Mouse (Mus musculus) left cerebral cortex, adult 2 months (tissue): ENCODE data around the gene Podxl2. TPM values are rescaled to one million over a fixed set of nuclear protein-coding genes. Genes with fewer than 3 reads are reported as not detected.
A peak's percentile ranks its signal among the peaks of the same experiment; 100 is the strongest.

ENCODE experiments used
- DNase-seq, 2 experiments: peaks; one replicate each; pipeline ENCODE4 v3.0.0; 2021 to 2022; ENCODE audit warnings: low spot score in 2 of 2, mixed read lengths in 1 of 2; ENCODE audit errors: extremely low spot score in 1 of 2
- H3K27ac ChIP-seq: fragments of 200-600 bp; 2 replicates; pipeline ENCODE4 v1.8.1; 2022
- H3K4me3 ChIP-seq: fragments of 200-600 bp; 2 replicates; pipeline ENCODE4 v1.8.1; 2022
- CTCF ChIP-seq: fragments of 200-600 bp; IDR thresholded peaks from 2 replicates; pipeline ENCODE4 v1.8.1; 2022; ENCODE audit warnings: antibody characterized with exemption, mild to moderate bottlenecking, moderate library complexity
- intact Hi-C: fragments of 180-260 bp; cut with DNase I; formaldehyde crosslinking; loops from one replicate; pipeline ENCODE4 v1.15.1; 2025
- total RNA-seq, 2 experiments: library from RNA; stranded (reverse); gene quantifications; 2 replicates each; pipeline ENCODE4 v1.2.3; 2021

Gene Podxl2
- total RNA-seq, 2 experiments from 2014 or later, result 196 to 201 TPM

GRCm38 (mm10) chr6:88803957-88804695 lies 70.7 kb downstream of the Podxl2 start:
- intact Hi-C loops, result no loop called here
- no peak for TF ChIP-seq CTCF

GRCm38 (mm10) chr6:88803051-88803450 lies 71.8 kb downstream of the Podxl2 start:
- intact Hi-C loops, result no loop called here

More at GRCm38 (mm10) chr6:88803957-88804695, 70.7 kb downstream of the Podxl2 start:
- no peak for DNase-seq
- H3K27ac ChIP-seq, result no peak overlapping the region
- no peak overlapping the region for H3K4me3 ChIP-seq

GRCm38 (mm10) chr6:88800735-88801134 lies 74.1 kb downstream of the Podxl2 start:
- no peak for TF ChIP-seq CTCF
- intact Hi-C loops, result no loop called here
- DNase-seq, result no peak
- H3K4me3 ChIP-seq, result no peak overlapping the region
- no peak overlapping the region for H3K27ac ChIP-seq

More at GRCm38 (mm10) chr6:88803051-88803450, 71.8 kb downstream of the Podxl2 start:
- Histone ChIP-seq H3K27ac (no peak overlapping the region), H3K4me3 (no peak overlapping the region)
- no peak for TF ChIP-seq CTCF
- no peak for DNase-seq

- DNase-seq, result no peak
- Histone ChIP-seq H3K27ac (no peak overlapping the region), H3K4me3 (no peak overlapping the region)
- no peak for TF ChIP-seq CTCF
- intact Hi-C loops, result no loop called here
Observed at GRCm38 (mm10) chr6:88800191-88800590, 74.7 kb downstream of the Podxl2 start.

- Histone ChIP-seq H3K27ac (peak overlapping the region; percentile 17; the same call in 1 of the 2 replicates), H3K4me3 (no peak overlapping the region)
- no peak for TF ChIP-seq CTCF
- intact Hi-C loops, result loop anchor here (2.0 kb wide), 1 partner anchor 14 kb away; no protein-coding TSS in a partner anchor
- DNase-seq, result no peak
Observed at GRCm38 (mm10) chr6:88794561-88794971, 80.3 kb downstream of the Podxl2 start.

GRCm38 (mm10) chr6:88793872-88794271 lies 81.0 kb downstream of the Podxl2 start:
- H3K4me3 ChIP-seq, result no peak overlapping the region
- intact Hi-C loops, result loop anchor here (2.0 kb wide), 1 partner anchor 15 kb away; no protein-coding TSS in a partner anchor
- no peak overlapping the region; the same call in 1 of the 2 replicates for H3K27ac ChIP-seq

GRCm38 (mm10) chr6:88793243-88793642 lies 81.6 kb downstream of the Podxl2 start:
- DNase-seq, result no peak
- H3K27ac ChIP-seq, result peak overlapping the region; percentile 40; the same call in 1 of the 2 replicates

More at GRCm38 (mm10) chr6:88793872-88794271, 81.0 kb downstream of the Podxl2 start:
- no peak for TF ChIP-seq CTCF
- no peak for DNase-seq

More at GRCm38 (mm10) chr6:88793243-88793642, 81.6 kb downstream of the Podxl2 start:
- TF ChIP-seq CTCF, result no peak
- H3K4me3 ChIP-seq, result no peak overlapping the region
- intact Hi-C loops, result no loop called here

Other genes starting within 250 kb of the Podxl2 start
- under 1 TPM in 1 of 2 experiments, not detected in 1; 0.23 TPM for gene Kbtbd12, start 237.1 kb downstream of the Podxl2 start, total RNA-seq
- 100 to 1,000 TPM; 185 to 189 TPM for gene Mgll, start 150.6 kb downstream of the Podxl2 start, total RNA-seq
- 10 to 100 TPM; 39.7 to 40.5 TPM for gene Abtb1, start 33.1 kb downstream of the Podxl2 start, total RNA-seq
- 1 to 10 TPM; 2.1 to 4.5 TPM for gene Mcm2, start 23.7 kb upstream of the Podxl2 start, total RNA-seq
- 10 to 100 TPM; 50.8 to 53.6 TPM for gene Tpra1, start 27.2 kb upstream of the Podxl2 start, total RNA-seq